In genomic region chr14:25116424-25116823, GRCm38 (mm10) we compare ENCODE assay signal across 8 mouse cellular contexts.
DNase-seq lines count a peak whose midpoint lies in the region; ATAC-seq and TF ChIP-seq lines count a peak whose summit lies in the region.

No protein-coding gene starts in this region.

- no peak overlapping the region for H3K27ac ChIP-seq in CH12.LX (ENCODE audit: insufficient read depth, low read depth)
- no peak overlapping the region for H3K27ac ChIP-seq in lung, embryonic 14.5 days (ENCODE audit: low read depth)
- H3K27ac ChIP-seq in small intestine, adult 2 months (ENCODE audit: insufficient read depth, low read depth, low read length) = no peak overlapping the region

- H3K79me2 ChIP-seq in CH12.LX (replicated peaks; ENCODE audit: control insufficient read depth, extremely low read depth, insufficient read depth, poor library complexity, severe bottlenecking) = no peaks in the 10 kb centered on the region

- TF ChIP-seq RAD21 in CH12.LX (IDR thresholded peaks at IDR 0.05; ENCODE audit: low read depth, low read length) = peak; percentile 71

- peaks cover 4% of the 10 kb centered on the region for H3K27me3 ChIP-seq in CH12.LX (replicated peaks)
- H3K27me3 ChIP-seq in lung, embryonic 14.5 days (ENCODE audit: insufficient read depth, low read length) = no peaks in the 10 kb centered on the region
- H3K27me3 ChIP-seq in small intestine, adult 2 months (ENCODE audit: control insufficient read depth, insufficient read depth, low read length) = no peaks in the 10 kb centered on the region

- TF ChIP-seq POLR2A in CH12.LX (IDR thresholded peaks at IDR 0.05; ENCODE audit: low read depth, low read length) = no peak
- TF ChIP-seq POLR2A in small intestine, adult 2 months (IDR thresholded peaks at IDR 0.05; ENCODE audit: low read depth, low read length) = no peak

- dilution Hi-C loops in CH12.LX (cut with MboI; ENCODE audit: extremely low pct_ligation_motif_present, extremely low pct_unique_long_range_greater_than_20kb, low sequenced_read_pairs) = no loop called here

- TF ChIP-seq EP300 in CH12.LX (IDR thresholded peaks at IDR 0.05; ENCODE audit: low read length) = no peak

- peak; percentile 86 to 100 for TF ChIP-seq CTCF in CH12.LX (conservative IDR thresholded peaks at IDR 0.05 in 1 of 2, IDR thresholded peaks at IDR 0.05 in 1 of 2; ENCODE audit: low read depth in 2 of 2, low read length in 2 of 2)
- peak; percentile 95 for TF ChIP-seq CTCF in lung, embryonic 14.5 days (IDR thresholded peaks at IDR 0.05; ENCODE audit: low read depth)
- peak; percentile 68; the same call in 1 of the 2 replicates for TF ChIP-seq CTCF in small intestine, adult 2 months (IDR thresholded peaks at IDR 0.05; ENCODE audit: extremely low read depth, insufficient read length, insufficient replicate concordance, low read depth, low read length)

- no peak for ATAC-seq in lung, embryonic 14.5 days (ENCODE audit: insufficient read depth)

- WGBS in lung, embryonic 14.5 days = 38% methylated on average over 4 of the region's 4 CpGs
- 33% methylated on average over 4 of the region's 4 CpGs for WGBS in small intestine, adult 2 months

- no peak overlapping the region for H3K4me2 ChIP-seq in CH12.LX (ENCODE audit: insufficient read depth, low read depth, poor library complexity, severe bottlenecking)
- H3K4me2 ChIP-seq in lung, embryonic 14.5 days = no peak overlapping the region

- DNase-seq in 3T3-L1 (ENCODE audit: low read depth, low spot score) = peak; percentile 57
- peak; percentile 65 for DNase-seq in CH12.LX (ENCODE audit: extremely low read depth)
- peak; percentile 58 for DNase-seq in c-Kit-positive CD71-negative TER-119-negative erythroid progenitor cells, embryonic 14.5 days (ENCODE audit: low read depth)
- peak; percentile 61 to 68 for DNase-seq in frontal cortex, postnatal 36 days (ENCODE audit: low spot score in 2 of 2)
- peak; percentile 81 to 92 for DNase-seq in kidney, postnatal 36 days
- DNase-seq in lung, embryonic 14.5 days = peak; percentile 89
- DNase-seq in Muller cell, postnatal 12 days (ENCODE audit: inconsistent ontology term) = no peak

- H3K9ac ChIP-seq in CH12.LX (ENCODE audit: insufficient read depth, low read depth) = no peak overlapping the region
- H3K9ac ChIP-seq in lung, embryonic 14.5 days = no peak overlapping the region

- H3K4me1 ChIP-seq in CH12.LX (ENCODE audit: control insufficient read depth in 1 of 2, insufficient read depth in 2 of 2) = no peaks in the 10 kb centered on the region
- no peaks in the 10 kb centered on the region for H3K4me1 ChIP-seq in lung, embryonic 14.5 days (ENCODE audit: insufficient read depth)
- H3K4me1 ChIP-seq in small intestine, adult 2 months (ENCODE audit: control insufficient read depth, insufficient read depth, insufficient read length, low read length) = peaks cover 2% of the 10 kb centered on the region; the same call in 1 of the 2 replicates

- no peak overlapping the region for H3K4me3 ChIP-seq in CH12.LX (replicated peaks in 1 of 3; ENCODE audit: low read depth in 2 of 3, low read length in 2 of 3, poor library complexity in 1 of 3)
- H3K4me3 ChIP-seq in lung, embryonic 14.5 days (ENCODE audit: low read depth, low read length) = no peak overlapping the region
- H3K4me3 ChIP-seq in small intestine, adult 2 months (ENCODE audit: low read depth, low read length) = no peak overlapping the region

- H3K36me3 ChIP-seq in CH12.LX (replicated peaks in 1 of 2; ENCODE audit: control insufficient read depth in 1 of 2, insufficient read depth in 1 of 2, low read length in 1 of 2) = no peaks in the 10 kb centered on the region
- H3K36me3 ChIP-seq in lung, embryonic 14.5 days (ENCODE audit: insufficient read depth) = no peaks in the 10 kb centered on the region
- H3K36me3 ChIP-seq in small intestine, adult 2 months (ENCODE audit: control insufficient read depth, insufficient read depth, low read length) = no peaks in the 10 kb centered on the region

- in situ Hi-C loops in CH12.LX (cut with MboI; ENCODE audit: low pct_ligation_motif_present, low pct_unique_long_range_greater_than_20kb, low sequenced_read_pairs) = loop anchor here (10.0 to 25.0 kb wide), 2 partner anchors 358 to 571 kb away; partner anchors contain the start of gene Ppif

- peaks cover 4% of the 10 kb centered on the region for H3K9me3 ChIP-seq in CH12.LX (replicated peaks; ENCODE audit: low read length)
- no peaks in the 10 kb centered on the region for H3K9me3 ChIP-seq in lung, embryonic 14.5 days (ENCODE audit: low read depth, low read length)

TF ChIP-seq in CH12.LX, 34 proteins besides CTCF, POLR2A, EP300 and RAD21:
- TF ChIP-seq BHLHE40 (IDR thresholded peaks at IDR 0.05; ENCODE audit: low read depth, low read length) (no peak), PAX5 (IDR thresholded peaks at IDR 0.05; ENCODE audit: low read length) (no peak), SMC3 (IDR thresholded peaks at IDR 0.05; ENCODE audit: low read depth, low read length) (peak; percentile 88), MYC (IDR thresholded peaks at IDR 0.05; ENCODE audit: low read depth, low read length) (0 out of 2 replicates have a peak, but pooled peaks have one; percentile 21), ZC3H11A (IDR thresholded peaks at IDR 0.05; ENCODE audit: low read depth, low read length) (peak; percentile 30)
